Mouse (Mus musculus) fat pad, adult 2 months (tissue): ENCODE measurements around the gene Sbpl.
"Not testable (repeated sequence)": the region's sequence is repeated elsewhere in the genome, so short reads cannot be mapped to it uniquely, and the experiment has no call there.

Experiments used
- DNase-seq: peaks from one replicate; pipeline ENCODE4 v3.0.0-alpha.2; 2011; ENCODE audit warnings: low read depth, low spot score; ENCODE audit errors: extremely low read depth

Sbpl gene

GRCm38 (mm10) chr17:23961573-23962122 lies 6.6 kb upstream of the Sbpl start:
- no peak for DNase-seq

- no peak for DNase-seq
These were observed 5.1 kb upstream of the Sbpl start for GRCm38 (mm10) chr17:23960084-23960738.

DNA sequence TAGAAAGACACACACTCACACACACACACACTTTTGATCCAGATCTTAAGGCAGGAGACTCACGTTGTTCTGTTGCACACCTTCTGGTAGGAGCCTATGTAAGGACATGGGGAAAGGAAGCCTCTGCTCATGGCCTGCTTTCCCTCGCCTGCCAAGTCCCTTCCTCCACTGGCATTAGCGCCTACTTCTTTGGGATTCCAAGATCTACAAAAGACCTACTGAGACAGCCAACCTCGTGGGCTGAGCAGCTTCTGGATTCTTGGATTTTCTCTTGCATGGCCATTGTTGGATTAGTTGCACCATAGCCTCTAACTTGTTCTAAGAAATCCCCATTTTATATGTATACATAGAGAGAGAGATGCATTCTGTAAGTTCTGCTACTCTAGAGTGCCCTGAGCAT lies 4.2 kb downstream of the Sbpl start:
- peak; percentile 74 for DNase-seq

DNA sequence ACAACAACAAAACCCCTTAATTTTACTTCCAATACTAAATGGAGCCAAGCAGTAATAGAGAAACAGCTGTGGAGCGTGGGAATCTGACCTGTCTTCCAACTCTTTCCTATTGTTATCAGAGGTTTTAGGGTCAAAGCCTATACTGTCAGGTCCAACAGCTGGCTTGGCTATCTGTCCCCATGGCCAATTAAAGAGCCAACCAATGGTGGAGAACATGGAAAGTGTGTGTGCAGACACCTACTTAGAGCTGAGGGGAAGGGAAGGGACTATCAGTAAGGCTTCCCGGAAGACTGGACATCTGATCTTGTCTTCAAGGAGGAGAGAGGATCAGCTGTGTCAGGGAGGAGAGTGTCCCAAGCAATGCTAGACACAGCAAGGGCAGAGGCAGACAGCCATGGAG lies 6.0 kb downstream of the Sbpl start:
- no peak for DNase-seq

DNA sequence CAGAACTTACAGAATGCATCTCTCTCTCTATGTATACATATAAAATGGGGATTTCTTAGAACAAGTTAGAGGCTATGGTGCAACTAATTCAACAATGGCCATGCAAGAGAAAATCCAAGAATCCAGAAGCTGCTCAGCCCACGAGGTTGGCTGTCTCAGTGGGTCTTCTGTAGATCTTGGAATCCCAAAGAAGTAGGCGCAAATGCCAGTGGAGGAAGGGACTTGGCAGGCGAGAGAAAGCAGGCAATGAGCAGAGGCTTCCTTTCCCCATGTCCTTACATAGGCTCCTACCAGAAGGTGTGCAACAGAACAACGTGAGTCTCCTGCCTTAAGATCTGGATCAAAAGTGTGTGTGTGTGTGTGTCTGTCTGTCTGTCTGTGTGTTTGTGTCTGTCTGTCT lies 7.6 kb downstream of the Sbpl start:
- peak; percentile 33 for DNase-seq

DNA sequence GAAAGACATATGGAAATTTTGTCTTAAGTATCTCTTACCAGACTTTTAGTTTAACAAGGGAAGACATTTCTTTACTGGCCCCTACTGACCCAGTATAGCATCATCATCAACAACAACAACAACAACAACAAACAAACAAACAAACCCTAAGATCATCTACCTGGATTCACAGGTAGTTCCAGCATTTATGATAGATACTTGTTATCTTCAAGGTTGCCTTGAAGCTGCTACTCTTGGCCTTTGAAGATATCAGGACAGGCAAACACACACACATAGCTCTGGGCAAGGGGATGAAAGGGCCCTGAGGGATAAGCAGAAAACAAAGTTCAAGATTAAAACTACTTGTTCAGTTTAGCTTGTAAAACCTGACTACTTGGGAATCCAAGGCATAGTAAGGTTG lies 13.7 kb downstream of the Sbpl start, which contains the start of gene Sbp:
Gene Sbp (plus strand): TSS at position 301 of the 400 bp plus-strand sequence.
- DNase-seq: no peak

GRCm38 (mm10) chr17:23931157-23931556 lies 23.9 kb downstream of the Sbpl start:
- DNase-seq: no peak

DNA sequence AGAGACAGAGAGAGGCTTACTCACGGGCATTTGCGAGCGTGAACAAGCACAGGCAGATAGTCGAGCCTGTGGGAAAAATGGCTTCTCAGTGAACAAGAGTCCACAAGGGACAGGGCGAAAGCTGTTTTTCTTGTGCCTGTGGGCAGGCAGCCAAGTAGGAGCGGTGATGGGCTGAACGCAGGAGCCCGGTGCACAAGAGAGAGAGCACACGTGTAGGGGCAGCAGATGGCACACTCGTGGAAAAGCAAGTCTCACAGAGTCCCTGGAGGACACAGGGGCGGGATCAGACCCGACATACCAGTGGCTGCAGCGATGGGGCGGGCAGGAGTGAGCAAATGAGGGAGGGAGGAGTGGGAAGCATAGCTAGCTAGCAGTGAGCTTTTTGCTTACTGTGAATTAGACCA lies 30.0 kb downstream of the Sbpl start:
- no peak for DNase-seq

DNA sequence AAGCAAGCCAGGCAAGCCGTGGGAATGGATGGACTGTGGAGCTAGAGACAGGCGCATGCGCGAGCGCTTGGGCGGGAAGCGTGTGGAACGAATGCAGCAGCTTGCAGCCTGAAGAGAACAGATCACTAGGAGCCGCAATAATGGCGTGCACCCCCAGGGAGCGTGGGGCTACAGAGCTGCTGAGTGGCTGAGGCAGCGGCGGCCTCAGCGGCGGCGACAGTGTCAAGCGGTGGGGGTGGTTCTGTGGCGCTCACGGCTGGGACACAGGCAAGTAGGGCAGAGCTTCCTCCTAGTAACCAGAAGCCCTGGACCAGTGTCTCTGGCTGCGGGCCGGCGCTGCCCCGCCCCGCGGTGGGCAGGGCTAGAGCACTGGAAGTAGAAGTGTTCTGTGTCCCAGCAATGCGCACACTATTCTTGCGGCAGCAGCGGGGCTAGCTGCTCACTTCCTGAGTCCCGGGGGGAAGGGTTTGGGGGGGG lies 30.5 kb downstream of the Sbpl start:
- no peak for DNase-seq

DNA sequence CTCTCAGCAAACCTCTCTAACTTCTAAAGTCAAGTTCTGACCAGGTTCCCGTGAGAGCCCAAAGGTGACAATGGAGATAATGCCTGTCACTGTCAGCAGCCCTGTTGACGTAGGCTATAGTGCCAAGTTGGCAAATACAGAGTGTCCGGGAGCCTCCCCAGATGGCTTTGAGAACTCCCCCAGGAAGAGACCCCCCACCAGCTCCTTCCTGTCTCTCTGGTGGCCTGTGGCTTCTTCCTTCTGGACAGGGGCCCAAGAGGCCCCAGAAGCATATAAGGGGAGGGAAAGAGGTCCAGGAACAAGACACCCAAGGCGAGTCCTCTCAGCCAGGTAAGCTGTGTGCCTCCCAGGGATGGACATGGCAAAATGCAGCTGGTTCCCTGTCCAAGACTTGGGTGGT lies 37.9 kb downstream of the Sbpl start, which contains the start of gene Dcpp3:
Gene Dcpp3 (plus strand): TSS at position 301 of the 400 bp plus-strand sequence.
- not testable (repeated sequence) for DNase-seq
